Mouse (Mus musculus) R1 (cell line): ENCODE data around the gene Inha.
A peak's percentile ranks its signal among the peaks of the same experiment; 100 is the strongest.

Experiments used
- DNase-seq: peaks from one replicate; pipeline ENCODE4 v3.0.0-alpha.2; 2018; ENCODE audit warnings: low read depth, low spot score

The Inha gene

GRCm38 (mm10) chr1:75507006-75507405, at the start of gene Inha:
TSS of gene Inha (plus strand) at chr1:75507077.
- no peak for DNase-seq

DNA sequence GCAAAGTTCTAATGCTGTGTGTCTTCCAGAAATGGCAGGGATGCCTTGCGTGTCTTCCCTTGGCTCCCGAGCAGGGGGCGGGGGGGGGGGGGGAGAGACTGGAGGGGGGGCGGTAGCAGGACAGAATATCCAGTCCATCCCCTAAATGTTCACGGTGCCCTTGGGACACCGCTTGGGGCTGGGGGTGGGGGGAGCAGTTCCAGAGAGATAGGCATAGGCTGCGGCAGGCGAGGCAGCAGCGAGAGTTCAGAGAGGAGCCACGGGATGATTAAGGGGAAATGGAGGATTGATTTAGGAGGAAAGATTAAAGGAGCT, 49.2 kb upstream of the Inha start:
- no peak for DNase-seq

DNA sequence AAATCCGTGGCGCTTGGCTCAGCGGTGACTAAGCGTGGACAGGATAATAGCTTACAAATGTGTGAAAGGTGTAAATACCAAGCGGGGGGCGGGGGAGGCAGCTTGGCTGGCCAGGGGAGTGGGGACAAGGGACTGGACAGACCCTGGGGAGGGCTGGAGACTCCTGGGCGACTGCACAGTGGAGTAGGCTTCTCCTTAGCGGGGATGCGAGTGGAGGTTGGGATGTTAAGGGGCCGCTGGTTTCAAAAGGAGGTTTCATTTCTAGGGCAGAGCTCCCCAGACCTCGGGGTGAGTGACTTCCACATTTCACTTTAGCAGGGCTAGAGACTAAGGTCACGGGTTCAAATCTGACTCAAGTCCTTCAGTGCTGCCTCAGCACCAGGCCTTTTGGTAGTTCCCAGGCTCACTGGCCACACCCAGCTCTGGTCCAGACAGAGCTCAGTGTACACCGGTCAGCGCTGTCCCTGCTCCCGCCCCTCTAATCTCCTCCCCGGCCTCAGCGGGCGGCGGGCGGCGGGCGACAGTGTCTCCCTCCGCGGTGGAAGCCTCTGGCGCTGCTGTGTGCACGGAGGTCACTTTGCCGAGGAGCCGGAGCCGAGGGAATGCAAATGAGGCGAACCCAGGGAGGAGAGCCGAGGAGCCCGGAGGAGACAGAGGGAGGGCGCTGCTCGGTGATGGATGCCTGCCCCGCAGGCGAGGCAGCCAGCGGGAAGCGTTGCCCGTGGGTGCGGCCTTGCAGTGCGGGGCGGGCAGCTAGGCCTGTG, 48.7 kb upstream of the Inha start:
- DNase-seq: no peak

GRCm38 (mm10) chr1:75458789-75459684, 47.8 kb upstream of the Inha start:
- no peak for DNase-seq

GRCm38 (mm10) chr1:75460297-75460696, 46.6 kb upstream of the Inha start:
- no peak for DNase-seq

DNA sequence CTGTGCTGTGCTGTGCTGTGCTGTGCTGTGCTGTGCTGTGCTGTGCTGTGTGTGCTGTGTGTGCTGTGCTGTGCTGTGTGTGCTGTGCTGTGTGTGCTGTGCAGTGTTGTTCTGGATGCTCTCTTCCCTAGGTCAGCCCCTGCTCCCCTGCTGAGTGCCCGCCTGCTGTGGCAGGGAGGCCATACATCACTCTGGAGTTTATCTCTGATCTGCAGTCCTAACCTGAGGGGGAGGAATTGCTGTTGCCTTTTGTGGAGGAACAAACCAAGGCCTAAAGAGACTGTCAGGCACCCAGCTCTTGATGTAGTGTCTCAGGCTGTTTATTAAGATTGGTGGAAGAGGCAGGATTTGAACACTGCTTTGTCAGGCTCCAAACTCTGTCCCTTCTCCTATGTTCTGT, 44.2 kb upstream of the Inha start:
- DNase-seq: no peak

DNA sequence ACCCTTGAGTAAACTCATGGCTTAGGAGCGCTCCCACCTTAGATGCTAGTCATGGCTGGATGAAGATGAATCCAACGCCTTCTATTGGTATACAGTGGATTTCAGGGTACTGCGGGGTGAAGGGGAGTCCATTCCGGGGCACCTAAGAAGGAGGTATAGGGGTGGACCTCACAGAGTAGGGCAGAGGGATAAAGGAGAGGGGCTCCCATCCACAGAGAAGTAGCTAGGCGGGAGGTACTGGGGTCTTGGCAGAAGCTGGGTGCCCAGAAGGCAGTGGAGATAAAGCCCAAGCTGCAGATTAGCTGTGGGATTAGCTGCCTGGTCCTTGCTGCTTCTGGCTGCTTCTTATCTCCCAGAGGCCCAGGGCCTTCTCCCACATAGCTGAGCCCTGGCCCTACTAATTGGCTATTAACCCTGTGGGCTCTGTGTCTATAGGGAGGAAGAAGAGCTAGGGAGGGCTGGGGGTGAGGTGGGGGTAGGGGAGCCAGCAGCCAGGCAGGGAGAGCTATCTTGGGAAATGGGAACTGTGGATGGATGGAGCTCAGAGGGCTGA, 43.1 kb upstream of the Inha start:
- DNase-seq: no peak

DNA sequence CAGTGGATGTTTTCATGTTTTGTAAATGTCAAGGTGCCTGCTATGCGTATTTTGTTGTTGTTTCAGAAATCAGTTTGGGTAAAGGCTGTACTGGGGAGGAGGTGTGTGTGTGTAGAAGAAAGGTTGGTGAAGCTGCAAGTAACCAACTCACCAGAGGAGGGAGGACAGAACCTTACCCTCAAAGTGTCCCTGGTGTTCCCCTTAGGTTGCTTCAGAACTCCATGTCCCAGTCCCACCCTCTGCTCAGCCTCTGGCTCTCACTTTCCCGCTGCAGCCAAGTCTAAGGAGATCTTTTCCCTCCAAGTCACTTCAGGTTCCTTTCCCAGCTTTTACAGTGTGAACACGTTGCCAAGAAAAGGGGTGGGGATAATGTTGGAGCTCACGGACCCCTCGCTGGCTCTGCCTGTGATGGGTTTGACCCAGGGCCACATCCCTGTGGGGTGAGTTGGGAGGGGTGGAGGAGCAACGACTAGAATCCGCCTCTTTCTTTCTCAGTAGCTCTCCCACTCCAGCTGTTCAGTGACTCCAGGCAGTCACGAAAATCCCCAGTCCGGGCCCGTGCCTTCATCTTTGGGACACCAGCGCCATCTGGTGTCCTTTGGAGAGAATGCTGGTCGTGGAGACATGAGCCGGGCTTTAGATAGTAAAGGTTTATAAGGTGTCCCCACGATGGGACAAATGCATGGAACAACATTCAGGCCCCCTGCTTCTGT, 39.5 kb upstream of the Inha start:
- peak; percentile 78 for DNase-seq

- DNase-seq: no peak
Measured at GRCm38 (mm10) chr1:75469287-75469825, 37.5 kb upstream of the Inha start.

DNA sequence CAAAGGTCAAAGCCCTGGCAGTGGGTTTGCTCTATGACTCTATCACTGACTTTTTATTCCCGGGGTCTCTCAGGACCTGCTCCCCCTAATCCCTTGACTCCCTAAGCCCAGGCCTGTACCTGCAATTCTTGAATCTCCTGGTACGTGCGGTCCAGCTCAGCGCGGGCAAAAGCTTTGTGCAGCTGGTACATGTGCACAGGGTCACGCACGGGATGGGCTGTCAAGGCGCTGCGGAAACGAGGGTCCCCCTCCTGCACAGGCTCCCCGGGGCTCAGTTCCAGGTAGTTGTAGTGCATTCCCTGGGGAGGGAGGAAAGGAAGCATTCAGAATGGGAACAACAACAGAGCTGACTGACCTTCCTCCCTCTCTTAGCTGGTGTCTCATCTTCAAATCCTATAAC, 30.4 kb upstream of the Inha start:
- no peak for DNase-seq

DNA sequence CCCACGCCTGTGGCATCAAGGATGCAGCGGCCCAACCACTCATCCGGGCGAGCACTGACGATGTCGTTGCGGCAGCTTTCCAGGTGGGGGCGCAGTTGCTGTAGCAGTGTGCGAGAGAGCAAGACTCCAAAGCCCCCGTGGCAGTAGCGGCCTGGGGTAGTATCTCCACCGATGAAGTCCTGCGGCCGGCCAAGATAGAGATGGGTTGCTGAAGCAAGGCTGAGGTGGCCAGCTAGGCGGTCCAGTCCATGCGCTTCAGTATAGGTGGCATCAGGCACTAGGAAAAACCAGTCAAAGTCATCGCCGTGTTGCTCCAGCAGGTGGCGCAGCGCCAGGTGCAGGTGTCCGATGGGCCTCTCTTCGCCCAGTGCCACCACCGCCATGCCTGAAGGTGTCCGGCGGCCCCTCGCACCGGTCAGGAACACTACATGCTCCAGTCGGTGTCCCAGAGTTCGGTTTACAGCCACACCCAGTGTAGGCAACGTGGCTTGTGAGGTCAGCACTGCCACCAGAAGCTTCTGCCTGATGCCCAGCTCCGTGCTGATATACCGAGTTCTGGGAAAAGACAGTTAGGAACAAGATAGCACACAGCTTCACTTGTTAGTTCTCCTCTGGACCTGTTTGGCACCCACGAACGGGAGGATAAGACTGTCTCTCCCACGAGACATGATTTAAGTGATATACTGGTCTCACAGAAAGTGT, 29.5 kb upstream of the Inha start:
- DNase-seq: peak; percentile 78

- DNase-seq: no peak
Measured at GRCm38 (mm10) chr1:75477966-75478290, 28.9 kb upstream of the Inha start.

GRCm38 (mm10) chr1:75478497-75478896, 28.4 kb upstream of the Inha start:
- no peak for DNase-seq

DNA sequence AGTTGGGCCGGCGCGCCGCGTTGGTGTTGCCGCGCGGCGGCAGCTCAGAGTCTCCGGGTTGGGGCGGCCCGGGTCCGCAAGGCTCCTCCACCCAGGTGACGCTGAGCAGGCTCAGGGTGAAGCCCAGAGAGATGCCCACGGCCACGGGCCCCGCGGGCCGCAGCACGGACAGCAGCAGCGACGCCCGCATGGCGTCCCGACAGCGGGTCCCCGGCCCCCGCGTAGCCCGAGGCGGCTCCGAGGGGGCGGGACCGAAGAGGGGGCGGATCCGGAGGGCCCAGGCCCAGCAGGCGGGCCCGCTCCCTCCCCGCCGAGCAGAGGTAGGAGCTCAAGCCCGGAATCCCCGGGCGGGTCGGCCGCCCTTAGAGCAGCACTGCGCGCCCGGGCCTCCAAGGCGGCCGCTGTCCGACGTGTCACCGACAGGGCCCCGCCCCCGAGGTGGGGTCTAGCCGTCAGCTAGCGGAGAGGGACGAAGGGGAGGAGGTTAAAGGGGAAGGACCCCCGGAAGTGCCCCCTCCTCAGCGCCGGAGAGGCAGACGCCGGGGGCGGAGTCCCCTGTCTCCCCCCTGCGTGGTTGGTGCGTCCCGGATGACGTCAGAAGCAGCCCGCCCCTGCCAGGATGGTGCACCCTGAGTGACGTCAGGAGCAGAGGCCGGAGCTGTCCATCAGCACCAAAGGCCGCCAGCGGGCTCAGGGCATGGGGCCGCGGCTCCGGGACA, 27.8 kb upstream of the Inha start, which contains the start of the genes Chpf and Tmem198:
Chpf (minus strand) TSS at position 392 of the 719 bp plus-strand sequence.
Tmem198 (plus strand) TSS at position 617 of the 719 bp plus-strand sequence.
- peak; percentile 99 for DNase-seq

- no peak for DNase-seq
Measured at GRCm38 (mm10) chr1:75479635-75479989, 27.3 kb upstream of the Inha start.

- no peak for DNase-seq
Measured at GRCm38 (mm10) chr1:75480036-75480435, 26.8 kb upstream of the Inha start.

DNA sequence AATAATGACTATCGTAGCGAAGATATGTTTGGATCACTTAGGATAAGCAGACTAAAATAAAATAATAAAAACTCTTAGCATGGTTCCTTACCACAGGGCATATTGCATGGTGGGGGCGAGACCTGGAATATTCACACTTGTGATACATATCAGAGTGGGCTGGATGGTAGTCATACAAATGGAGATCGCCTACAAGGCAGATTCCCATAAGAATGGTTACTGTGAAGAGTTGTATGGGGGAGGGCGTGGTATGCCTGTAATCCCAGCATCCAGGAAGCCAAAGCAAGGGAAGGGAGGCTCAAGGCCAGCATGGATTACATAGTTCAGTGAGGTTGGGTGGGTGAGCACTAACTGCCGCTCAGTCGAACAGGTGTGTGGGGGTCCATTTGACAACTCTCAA, 26.1 kb upstream of the Inha start:
- peak; percentile 82 for DNase-seq

DNA sequence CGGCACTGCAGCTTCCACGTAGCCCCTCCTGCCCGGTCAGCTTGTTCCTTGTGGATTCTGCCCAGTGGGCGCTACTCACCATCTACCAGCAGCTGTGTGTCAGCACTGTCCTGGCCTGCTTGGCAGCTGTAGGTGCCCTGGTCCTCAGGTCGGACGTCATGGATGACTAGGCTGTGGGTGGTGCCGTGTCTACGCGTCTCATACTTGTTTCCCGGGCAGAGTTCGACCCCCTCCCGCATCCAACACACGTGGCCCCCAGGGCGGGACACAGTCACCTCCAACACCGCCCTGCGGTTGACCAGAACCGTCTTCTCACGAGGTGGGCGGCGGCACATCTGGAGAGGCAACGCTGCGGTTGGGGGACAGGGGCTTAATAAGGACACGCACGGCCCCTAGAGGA, 20.3 kb upstream of the Inha start:
- DNase-seq: no peak

DNA sequence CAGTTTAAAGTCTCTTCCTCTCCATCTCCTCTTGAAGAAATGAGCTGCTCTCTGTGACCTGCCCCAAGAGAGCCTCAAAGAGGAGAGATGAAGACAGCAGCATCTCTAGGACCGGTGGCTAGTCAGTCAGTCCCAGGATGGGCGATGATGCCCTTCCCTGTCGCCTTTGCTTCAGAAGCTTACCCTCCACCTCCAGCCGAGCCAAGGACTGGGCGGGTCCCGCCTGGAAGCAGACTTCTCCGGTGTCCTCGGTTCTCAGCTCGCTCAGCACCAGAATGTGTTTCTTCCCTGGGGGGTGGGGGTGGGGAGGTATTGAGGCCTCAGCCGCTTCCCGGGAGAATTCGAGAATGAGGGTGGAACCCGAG, 19.9 kb upstream of the Inha start:
- DNase-seq: no peak

DNA sequence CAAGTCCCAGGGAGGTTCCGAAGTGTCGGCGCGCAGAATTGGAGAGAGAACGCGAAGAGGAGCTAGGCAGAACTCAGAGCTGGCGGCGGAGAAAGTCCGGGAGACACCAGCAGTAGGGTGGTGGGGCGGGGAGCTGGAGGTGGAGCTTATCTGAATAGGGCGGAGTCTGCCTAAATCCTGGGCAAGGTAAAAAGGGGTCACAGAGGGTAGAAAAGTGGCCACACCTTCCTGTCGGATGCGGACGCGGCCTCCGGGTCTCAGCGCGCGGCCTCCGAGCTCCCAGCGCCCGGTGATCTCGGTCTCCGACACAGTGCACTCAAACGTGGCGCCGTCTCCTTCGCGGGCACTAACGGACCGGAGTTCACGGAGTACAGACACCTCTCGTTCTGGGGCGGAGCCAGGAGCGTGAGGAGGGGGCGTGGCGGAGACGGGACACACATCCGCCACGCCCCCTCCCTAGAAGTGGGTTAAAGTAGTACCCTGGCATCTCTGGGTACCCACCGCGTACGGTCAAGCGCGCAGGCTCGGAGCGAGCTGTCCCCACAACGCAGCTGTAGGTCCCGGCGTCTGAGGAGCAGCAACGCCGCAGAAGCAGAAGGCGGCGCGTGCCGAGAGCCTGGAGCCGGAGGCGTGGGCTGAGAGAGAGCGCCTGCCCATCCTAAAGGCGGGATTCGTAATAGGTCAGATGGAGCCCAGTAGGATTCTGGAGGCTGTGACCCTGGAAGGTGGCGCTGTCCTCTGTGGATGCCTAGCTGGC, 19.3 kb upstream of the Inha start:
- DNase-seq: peak; percentile 93
